Mouse (Mus musculus) macrophage (primary cell): ENCODE measurements at regions not wholly inside any gene's neighbourhood (a gene's known extent, or its start where the extent isn't known, plus 50 kb on each side); places are given as distances from the start of the nearest gene placed in this dataset.

ENCODE experiments used
- H3K27ac ChIP-seq: fragments of 350-480 bp; formaldehyde crosslinking; 2 replicates; pipeline ENCODE4 v1.9.0; 2021
- H3K36me3 ChIP-seq: fragments of 350-480 bp; formaldehyde crosslinking; 2 replicates; pipeline ENCODE4 v1.9.0; 2021; ENCODE audit errors: inconsistent target
- H3K4me3 ChIP-seq: fragments of 350-480 bp; formaldehyde crosslinking; 2 replicates; pipeline ENCODE4 v1.9.0; 2021; ENCODE audit errors: inconsistent target
- H3K79me2 ChIP-seq: fragments of 350-480 bp; formaldehyde crosslinking; 2 replicates; pipeline ENCODE4 v1.9.0; 2021; ENCODE audit errors: inconsistent target
- WGBS: methylation state at CpG from one replicate; pipeline ENCODE4 v1.1.7; 2026; ENCODE audit warnings: inconsistent platforms; ENCODE audit not compliant: missing documents; 5-methylcytosine and 5-hydroxymethylcytosine counted together

DNA sequence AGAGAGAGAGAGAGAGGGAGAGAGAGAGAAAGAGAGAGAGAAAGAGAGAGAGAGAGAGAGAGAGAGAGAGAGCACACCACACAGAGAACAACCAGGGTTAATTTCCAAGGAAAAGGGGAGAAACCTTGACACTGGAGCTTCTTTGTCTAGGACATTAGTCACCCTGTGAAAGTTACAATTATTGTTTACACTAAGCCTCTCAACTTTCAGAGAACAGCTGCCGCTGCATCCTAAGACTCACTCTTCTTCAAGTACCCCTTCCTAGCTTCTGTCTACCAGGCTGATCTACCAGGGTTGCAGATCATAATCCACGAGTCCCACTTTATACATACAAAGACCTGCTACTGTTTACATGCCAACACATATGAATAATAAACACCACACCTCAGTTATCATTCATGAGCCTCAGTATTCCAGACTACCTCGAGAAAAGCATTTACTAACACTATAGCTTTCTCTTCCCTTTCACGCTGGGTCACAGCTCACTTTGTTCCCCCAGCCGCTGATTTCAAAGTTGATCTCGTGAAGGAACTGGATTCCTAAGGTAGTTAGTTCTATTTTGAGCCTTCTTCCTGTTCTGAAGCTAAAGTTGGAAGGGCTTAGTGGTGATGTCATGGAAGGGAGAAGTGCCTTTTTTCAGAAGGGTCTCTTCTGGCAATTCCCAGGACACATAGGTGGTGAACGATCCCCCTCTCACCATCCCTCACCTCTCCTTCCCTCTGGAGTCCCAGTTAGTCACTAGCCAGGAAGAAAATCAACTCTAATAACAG lies 64.8 kb upstream of the Ak4 start:
- peak overlapping the region; percentile 88 for H3K4me3 ChIP-seq
- H3K36me3 ChIP-seq, result peaks cover 15% of the 10 kb centered on the region
- peaks cover 66% of the 10 kb centered on the region for H3K79me2 ChIP-seq
- H3K27ac ChIP-seq, result peak overlapping the region; percentile 66
- WGBS, result 16% methylated on average over 6 of the region's 7 CpGs

DNA sequence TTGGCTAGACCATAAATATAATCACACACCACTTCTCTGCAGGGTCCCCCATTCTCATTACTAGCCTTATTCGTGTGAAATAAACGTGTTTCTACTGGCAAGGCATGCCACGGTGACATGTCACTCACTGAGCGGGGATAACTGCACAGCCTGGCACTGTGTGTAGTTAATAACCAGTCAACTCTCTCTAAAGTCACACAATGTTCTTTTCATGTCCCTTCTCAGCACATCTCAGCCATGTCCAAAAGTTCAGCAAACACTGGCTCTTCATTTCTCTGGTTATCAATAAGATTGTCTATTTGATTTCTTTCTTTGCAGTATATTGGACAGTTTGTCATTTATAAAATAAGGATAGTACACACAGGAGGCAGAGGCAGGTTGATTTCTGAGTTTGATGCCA lies 66.9 kb upstream of the Ak4 start:
- H3K27ac ChIP-seq, result no peak overlapping the region
- 95% methylated on average over 4 of the region's 4 CpGs for WGBS
- no peak overlapping the region for H3K4me3 ChIP-seq
- H3K79me2 ChIP-seq, result peaks cover 87% of the 10 kb centered on the region
- peaks cover 22% of the 10 kb centered on the region for H3K36me3 ChIP-seq

DNA sequence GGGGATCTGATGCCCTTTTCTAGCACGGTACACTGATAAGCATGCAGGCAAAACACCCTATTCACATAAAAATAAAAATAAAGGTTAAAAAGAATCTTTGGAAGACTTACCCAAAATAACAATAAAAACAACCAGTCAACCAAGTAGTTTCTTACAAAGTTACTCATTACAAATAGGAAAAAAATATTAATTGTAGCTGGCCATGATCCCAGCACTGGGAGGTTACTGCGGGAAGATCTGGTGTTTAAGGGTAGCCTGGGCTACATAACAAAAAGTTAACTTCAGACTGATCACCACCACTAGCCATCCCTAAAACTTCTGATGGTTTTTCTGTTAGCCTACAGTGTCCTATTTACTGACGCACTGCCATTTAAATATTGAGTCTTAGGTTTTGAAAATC lies 67.4 kb upstream of the Ak4 start:
- WGBS, result 97% methylated on average over 3 of the region's 3 CpGs
- Histone ChIP-seq H3K4me3 (no peak overlapping the region), H3K36me3 (peaks cover 27% of the 10 kb centered on the region), H3K27ac (no peak overlapping the region), H3K79me2 (peaks cover 88% of the 10 kb centered on the region)

DNA sequence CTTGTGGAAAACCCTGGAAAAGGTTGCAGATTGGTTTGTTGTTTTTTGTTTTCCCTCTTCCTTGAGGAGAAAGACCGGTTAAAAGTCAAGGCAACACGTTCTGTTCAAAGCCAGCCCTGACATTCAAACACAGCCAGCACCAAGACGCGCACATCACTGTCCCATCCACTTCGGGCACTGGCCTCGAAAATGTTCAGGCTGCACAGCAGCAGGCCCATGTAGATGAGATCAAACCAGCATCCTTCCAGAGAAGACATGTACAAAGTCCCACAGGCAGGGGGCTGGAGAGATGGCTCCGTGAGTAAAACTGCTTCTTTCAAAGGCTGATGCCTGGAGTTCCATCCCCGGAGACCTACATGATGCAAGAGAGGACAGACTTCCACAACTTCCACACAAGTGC lies 68.4 kb upstream of the Ak4 start:
- Histone ChIP-seq H3K79me2 (peaks cover 85% of the 10 kb centered on the region), H3K36me3 (peaks cover 38% of the 10 kb centered on the region), H3K4me3 (no peak overlapping the region), H3K27ac (no peak overlapping the region)
- WGBS, result 92% methylated on average over 8 of the region's 8 CpGs

DNA sequence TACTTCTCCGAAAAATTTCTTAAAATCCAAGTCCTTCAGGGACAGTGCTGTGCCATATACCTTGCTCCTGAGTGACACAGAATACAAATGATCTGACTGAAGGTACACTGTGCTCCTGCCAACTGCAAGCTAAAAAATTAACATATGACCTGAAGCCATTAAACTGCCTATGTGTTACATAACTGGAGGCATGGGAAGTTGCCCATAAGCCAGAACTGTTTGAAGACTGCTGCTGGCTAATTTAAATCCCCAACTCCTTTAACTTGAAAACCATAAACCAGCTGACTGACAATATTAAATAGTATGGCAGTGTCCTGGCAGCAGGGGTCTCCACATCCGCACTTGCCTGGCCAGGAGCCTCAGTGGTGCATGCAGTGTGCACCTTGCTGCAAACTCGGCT lies 68.9 kb upstream of the Ak4 start:
- peaks cover 42% of the 10 kb centered on the region for H3K36me3 ChIP-seq
- no peak overlapping the region for H3K4me3 ChIP-seq
- peaks cover 81% of the 10 kb centered on the region for H3K79me2 ChIP-seq
- 90% methylated on average over 3 of the region's 3 CpGs for WGBS
- H3K27ac ChIP-seq, result no peak overlapping the region

DNA sequence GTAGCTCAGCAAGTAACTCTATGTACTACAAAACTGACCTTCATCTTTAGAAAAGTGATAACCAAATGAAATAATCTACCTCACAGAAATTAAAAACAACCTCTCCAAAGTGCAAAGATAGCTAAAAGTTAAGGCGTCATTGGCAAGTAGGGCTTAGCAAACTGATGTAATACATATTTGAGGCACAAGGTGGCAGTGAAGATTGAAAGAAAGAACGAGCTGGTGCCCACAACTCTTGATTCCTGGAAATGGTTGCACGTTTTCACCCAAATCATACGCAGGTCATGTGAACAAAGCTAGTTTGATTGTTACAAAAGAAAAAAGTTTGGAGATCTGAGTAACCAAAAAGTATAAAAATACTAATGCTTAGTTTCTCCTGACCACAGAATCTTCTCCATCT lies 69.7 kb upstream of the Ak4 start:
- peaks cover 43% of the 10 kb centered on the region for H3K36me3 ChIP-seq
- no peak overlapping the region for H3K27ac ChIP-seq
- WGBS, result 6% methylated on average over 4 of the region's 4 CpGs
- H3K79me2 ChIP-seq, result peaks cover 73% of the 10 kb centered on the region
- H3K4me3 ChIP-seq, result no peak overlapping the region

DNA sequence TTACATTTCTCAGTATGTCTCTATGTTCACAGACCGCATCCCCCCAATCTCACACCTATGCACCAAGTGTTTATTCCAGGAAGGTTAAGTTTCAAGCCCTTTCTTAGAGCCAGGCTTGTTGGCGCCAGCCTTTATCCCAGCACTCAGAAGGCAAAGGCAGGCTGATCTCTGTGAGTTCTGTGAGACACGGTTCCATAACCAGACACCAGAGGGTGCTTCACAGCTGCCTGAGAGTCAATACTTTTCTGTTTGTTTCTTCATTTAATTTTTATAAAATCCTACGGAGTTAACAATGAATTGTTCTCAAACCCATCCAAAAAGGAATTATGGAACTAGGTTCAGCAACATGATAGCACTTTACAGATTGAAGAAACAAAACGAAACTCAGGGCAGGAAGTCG lies 71.8 kb upstream of the Ak4 start:
- Histone ChIP-seq H3K36me3 (peaks cover 43% of the 10 kb centered on the region), H3K4me3 (no peak overlapping the region), H3K79me2 (peaks cover 52% of the 10 kb centered on the region), H3K27ac (no peak overlapping the region)
- 84% methylated on average over 6 of the region's 6 CpGs for WGBS

DNA sequence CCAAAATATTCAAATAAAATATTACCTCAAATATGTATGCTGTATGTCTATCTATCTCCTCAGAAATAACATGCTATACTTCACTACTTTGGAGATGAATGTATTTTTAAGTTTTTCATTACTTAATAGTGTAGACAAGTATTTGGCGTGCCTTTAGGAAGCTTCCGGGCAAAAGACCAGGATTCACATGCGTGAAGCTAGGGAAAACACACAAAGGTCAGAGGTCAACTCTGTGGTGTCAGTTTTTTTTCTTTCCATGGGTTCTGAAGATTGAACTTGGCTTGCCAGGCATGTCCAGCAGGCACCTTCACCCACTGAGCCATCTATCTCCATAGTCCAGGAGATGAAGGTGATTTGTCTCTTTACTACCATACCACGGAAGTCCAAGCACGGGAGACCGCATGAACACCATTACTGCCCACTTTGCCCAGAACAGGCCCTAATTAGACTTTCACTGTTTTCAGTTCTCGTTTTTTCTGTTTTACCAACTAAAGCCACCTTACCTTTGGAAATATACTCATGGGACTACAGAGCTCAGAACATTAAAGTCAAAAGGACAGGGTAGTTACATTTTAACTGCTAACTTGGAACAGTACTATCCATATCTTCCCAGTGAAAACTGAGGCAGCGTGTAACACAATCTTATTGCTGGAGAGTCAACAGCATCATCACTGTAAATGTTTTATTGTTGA lies 76.9 kb upstream of the Ak4 start:
- no peak overlapping the region for H3K4me3 ChIP-seq
- H3K79me2 ChIP-seq, result peaks cover 1% of the 10 kb centered on the region; the same call in 1 of the 2 replicates
- H3K36me3 ChIP-seq, result peaks cover 21% of the 10 kb centered on the region
- H3K27ac ChIP-seq, result no peak overlapping the region
- 94% methylated on average over 7 of the region's 8 CpGs for WGBS

DNA sequence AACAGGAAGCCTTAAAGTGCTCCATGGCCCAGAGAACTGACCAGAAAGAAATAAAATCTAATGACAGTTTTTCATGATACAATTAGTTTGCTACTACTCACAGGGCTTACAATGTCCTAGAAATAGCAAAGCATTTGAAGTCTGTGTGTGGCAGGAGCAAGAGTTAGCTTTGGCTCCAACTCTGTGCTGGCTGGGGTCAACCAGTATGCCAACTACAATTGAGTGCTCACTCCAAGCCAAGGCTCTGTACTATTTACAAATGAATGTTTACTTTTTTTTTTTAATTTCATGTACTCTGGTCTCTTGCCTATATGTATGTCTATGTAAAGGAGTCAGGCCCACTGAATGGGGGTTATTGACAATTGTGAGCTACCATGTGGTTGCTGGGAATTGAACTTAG lies 75.7 kb upstream of the Jak1 start:
- Histone ChIP-seq H3K79me2 (no peaks in the 10 kb centered on the region), H3K4me3 (no peak overlapping the region), H3K36me3 (peaks cover 6% of the 10 kb centered on the region; the same call in 1 of the 2 replicates), H3K27ac (no peak overlapping the region)

DNA sequence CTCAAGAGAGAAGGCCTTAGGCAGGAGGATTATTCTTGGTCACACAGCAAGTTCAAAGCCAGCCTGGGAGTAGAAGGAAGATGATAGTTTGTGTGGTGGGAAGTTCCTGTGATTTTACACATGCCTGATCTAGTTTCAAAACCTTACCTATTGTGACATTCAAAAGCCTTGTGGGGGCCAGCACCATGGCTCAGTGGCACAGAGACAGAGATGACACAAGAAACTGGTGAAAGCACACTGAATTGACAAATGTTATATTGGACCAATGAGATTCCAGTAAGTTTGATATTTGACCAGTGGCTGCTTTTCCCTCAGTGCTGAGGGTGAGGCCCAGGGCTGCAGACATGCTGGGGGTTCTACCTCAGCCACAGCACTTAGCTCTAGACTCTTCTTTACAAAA lies 73.1 kb upstream of the Jak1 start:
- Histone ChIP-seq H3K36me3 (no peaks in the 10 kb centered on the region), H3K4me3 (no peak overlapping the region), H3K27ac (no peak overlapping the region), H3K79me2 (no peaks in the 10 kb centered on the region)

DNA sequence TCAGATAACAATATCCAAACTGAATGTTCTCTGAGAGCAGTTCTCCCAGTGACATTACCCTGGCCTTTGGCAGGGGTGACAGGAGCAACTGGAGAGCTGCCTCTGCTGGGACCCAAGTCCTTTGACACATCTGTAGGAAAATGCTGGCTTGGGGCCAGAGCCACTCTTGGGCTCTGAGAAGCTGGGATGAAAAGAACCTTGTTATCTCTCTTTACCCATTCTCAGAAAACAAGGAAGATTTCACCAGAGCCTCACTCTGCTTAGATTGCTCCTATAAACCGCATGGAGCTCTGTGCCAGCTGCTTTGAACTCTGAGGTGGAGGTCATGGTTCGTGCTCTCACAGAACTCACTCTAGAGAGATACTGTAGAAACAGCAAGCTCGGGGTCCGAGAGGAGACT lies 71.7 kb upstream of the Jak1 start:
- no peaks in the 10 kb centered on the region for H3K36me3 ChIP-seq
- H3K27ac ChIP-seq, result no peak overlapping the region
- H3K79me2 ChIP-seq, result no peaks in the 10 kb centered on the region
- no peak overlapping the region for H3K4me3 ChIP-seq
- WGBS, result 93% methylated on average over 4 of the region's 4 CpGs

DNA sequence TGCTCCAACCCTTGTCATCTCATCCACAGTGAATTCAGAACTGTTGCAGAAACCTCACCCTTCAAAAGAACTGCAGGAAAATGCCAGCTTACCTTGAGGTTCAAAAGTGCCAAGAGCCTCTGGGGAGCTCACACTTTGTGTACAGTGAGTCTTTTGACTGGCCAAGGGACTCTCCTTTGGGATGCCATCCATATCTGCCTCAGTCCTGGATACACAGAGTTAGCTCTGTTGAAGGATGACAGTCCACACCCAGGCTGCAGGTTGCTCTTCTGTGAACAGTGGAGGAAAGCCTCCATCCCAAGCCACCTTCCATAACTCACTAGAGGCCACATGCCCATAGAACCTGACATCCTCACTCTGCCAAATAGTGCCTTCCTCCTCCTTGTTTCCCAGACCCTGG lies 71.3 kb upstream of the Jak1 start:
- Histone ChIP-seq H3K4me3 (no peak overlapping the region), H3K36me3 (no peaks in the 10 kb centered on the region), H3K27ac (no peak overlapping the region)

DNA sequence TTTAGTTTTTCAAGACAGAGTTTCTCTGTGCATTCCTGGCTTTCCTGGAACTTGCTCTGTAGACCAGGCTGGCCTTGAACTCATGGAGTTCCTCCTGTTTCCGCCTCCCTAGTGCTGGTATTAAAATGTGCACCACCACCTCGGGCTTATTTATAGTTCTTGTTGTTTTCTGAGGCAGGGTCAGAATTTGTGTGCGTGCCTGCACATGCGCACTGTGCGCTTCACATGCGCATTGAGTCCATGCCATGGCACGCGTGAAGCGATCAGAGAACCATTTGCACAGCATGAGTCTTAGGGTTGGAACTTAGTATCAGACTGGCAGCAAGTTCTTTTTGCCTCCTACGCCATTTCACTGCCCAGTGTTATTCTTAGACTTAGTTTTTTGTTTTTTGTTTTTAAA lies 68.8 kb upstream of the Jak1 start:
- H3K27ac ChIP-seq, result no peak overlapping the region
- 92% methylated on average over 10 of the region's 10 CpGs for WGBS
- H3K79me2 ChIP-seq, result no peaks in the 10 kb centered on the region
- no peaks in the 10 kb centered on the region for H3K36me3 ChIP-seq
- H3K4me3 ChIP-seq, result no peak overlapping the region

More for the DNA sequence above, 71.3 kb upstream of the Jak1 start:
- no peaks in the 10 kb centered on the region for H3K79me2 ChIP-seq

DNA sequence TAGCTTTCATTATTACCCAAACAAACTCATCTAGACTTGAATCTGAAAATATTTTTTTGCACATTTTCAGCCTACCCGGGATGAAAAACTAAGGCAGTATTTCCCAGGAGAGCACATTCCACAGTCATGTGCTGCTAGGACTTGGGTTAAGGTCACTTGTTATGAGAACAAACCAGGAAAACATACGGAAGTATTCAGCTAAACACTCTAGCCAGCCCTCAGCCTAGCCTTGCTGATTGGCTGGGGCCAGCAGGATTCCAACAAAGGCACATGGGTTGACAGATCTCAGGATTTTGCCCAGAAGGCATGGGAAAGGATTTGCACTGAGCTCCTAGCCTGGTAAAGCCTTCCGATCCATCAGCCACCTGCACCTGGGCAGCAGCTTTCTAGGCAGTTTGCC lies 68.0 kb upstream of the Jak1 start:
- Histone ChIP-seq H3K4me3 (no peak overlapping the region), H3K36me3 (no peaks in the 10 kb centered on the region), H3K27ac (no peak overlapping the region), H3K79me2 (no peaks in the 10 kb centered on the region)
- 89% methylated on average over 3 of the region's 3 CpGs for WGBS

DNA sequence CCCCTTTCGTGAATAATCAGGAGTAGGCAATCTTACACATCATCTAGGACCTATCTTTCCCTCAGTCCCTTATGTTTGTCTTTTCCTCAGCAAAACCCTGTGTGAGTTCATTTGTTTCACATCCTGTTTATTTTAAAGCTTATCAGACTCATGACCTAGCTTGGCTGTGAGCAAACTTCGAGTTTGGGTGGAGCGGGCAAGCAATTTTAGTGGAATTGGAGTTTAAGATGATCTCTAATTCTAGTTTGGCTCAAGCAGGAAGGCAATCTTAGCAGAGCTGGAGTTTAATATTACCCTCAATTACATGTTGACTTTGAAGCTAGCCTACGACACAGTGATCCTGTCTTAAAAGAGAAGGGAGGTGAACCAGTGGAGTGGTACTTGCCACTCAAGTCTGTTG lies 66.1 kb upstream of the Jak1 start:
- Histone ChIP-seq H3K36me3 (no peaks in the 10 kb centered on the region), H3K79me2 (no peaks in the 10 kb centered on the region), H3K4me3 (no peak overlapping the region), H3K27ac (no peak overlapping the region)
- 91% methylated on average over 4 of the region's 4 CpGs for WGBS

DNA sequence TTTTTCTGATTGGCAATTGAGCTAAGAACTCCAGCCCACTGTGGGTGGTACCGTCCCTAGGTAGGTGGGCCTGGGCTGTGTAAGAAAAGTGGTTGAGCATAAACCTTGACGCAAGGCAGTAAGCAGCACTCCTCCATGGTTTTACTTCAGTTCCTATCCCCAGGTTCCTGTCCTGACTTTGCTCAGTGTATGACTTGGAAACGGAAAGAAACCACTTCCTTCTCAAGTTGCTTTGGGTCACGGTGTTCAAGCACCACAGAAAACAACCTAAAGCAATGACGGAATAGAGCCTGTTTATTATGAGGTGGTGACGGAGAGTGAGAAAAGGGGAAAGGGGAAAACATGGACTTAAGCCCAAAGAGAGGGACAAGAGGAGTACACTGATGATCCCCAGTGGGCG lies 64.0 kb upstream of the Jak1 start:
- Histone ChIP-seq H3K27ac (no peak overlapping the region), H3K79me2 (no peaks in the 10 kb centered on the region), H3K4me3 (no peak overlapping the region), H3K36me3 (no peaks in the 10 kb centered on the region)
- WGBS, result 34% methylated on average over 7 of the region's 7 CpGs
